8 mouse cellular contexts compared by ENCODE assay signal in genomic region chr2:27246712-27247486, GRCm38 (mm10). TPM values are rescaled to one million over a fixed set of nuclear protein-coding genes. Genes with fewer than 3 reads are reported as not detected.
DNase-seq lines count a peak whose midpoint lies in the region; ATAC-seq and TF ChIP-seq lines count a peak whose summit lies in the region.

No protein-coding gene starts in this region.

- H3K27me3 ChIP-seq in embryonic facial prominence, embryonic 12.5 days = no peaks in the 10 kb centered on the region
- H3K27me3 ChIP-seq in heart, embryonic 10.5 days (ENCODE audit: insufficient read depth, poor library complexity, severe bottlenecking) = peaks cover 8% of the 10 kb centered on the region; the same call in 1 of the 2 replicates
- H3K27me3 ChIP-seq in limb, embryonic 14.5 days (ENCODE audit: control insufficient read depth, insufficient read depth, low read length) = no peaks in the 10 kb centered on the region
- H3K27me3 ChIP-seq in neural tube, embryonic 14.5 days (ENCODE audit: control insufficient read depth, insufficient read depth, low read length) = no peaks in the 10 kb centered on the region

- 0 out of 2 replicates have a peak overlapping the region, but pooled peaks have one; percentile 22 for H3K4me2 ChIP-seq in embryonic facial prominence, embryonic 12.5 days (replicated peaks)
- H3K4me2 ChIP-seq in limb, embryonic 14.5 days (replicated peaks; ENCODE audit: low read depth, low read length, severe bottlenecking) = peak overlapping the region; percentile 40
- peak overlapping the region; percentile 19 for H3K4me2 ChIP-seq in neural tube, embryonic 14.5 days (ENCODE audit: low read depth, low read length)

- H3K36me3 ChIP-seq in embryonic facial prominence, embryonic 12.5 days = no peaks in the 10 kb centered on the region
- no peaks in the 10 kb centered on the region for H3K36me3 ChIP-seq in heart, embryonic 10.5 days
- no peaks in the 10 kb centered on the region for H3K36me3 ChIP-seq in limb, embryonic 14.5 days (ENCODE audit: control insufficient read depth, insufficient read depth, low read length)
- H3K36me3 ChIP-seq in neural tube, embryonic 14.5 days (ENCODE audit: control insufficient read depth, insufficient read depth, low read length) = no peaks in the 10 kb centered on the region

- DNase-seq in cerebellum, postnatal 10 days = peak; percentile 79 to 83
- no peak for DNase-seq in cerebellum, adult 11-12 months
- DNase-seq in heart, embryonic 10.5 days (ENCODE audit: low spot score) = peak; percentile 94
- DNase-seq in kidney, adult 9 months = peak; percentile 98
- DNase-seq in limb, embryonic 14.5 days (ENCODE audit: low spot score) = peak; percentile 89
- DNase-seq in urinary bladder, postnatal 10 days (ENCODE audit: low spot score) = peak; percentile 56

- H3K27ac ChIP-seq in embryonic facial prominence, embryonic 12.5 days = peak overlapping the region; percentile 41; the same call in 1 of the 2 replicates
- H3K27ac ChIP-seq in heart, embryonic 10.5 days = peak overlapping the region; percentile 53
- peak overlapping the region; percentile 40 for H3K27ac ChIP-seq in limb, embryonic 14.5 days (replicated peaks; ENCODE audit: low read depth, low read length)
- H3K27ac ChIP-seq in neural tube, embryonic 14.5 days (ENCODE audit: low read depth, low read length) = no peak overlapping the region

- H3K9me3 ChIP-seq in embryonic facial prominence, embryonic 12.5 days = no peaks in the 10 kb centered on the region
- H3K9me3 ChIP-seq in heart, embryonic 10.5 days = no peaks in the 10 kb centered on the region
- no peaks in the 10 kb centered on the region for H3K9me3 ChIP-seq in limb, embryonic 14.5 days (ENCODE audit: control insufficient read depth, low read length)
- H3K9me3 ChIP-seq in neural tube, embryonic 14.5 days (ENCODE audit: control insufficient read depth, low read length) = no peaks in the 10 kb centered on the region

- no peak for TF ChIP-seq POLR2A in limb, embryonic 14.5 days (IDR thresholded peaks at IDR 0.05; ENCODE audit: borderline replicate concordance, extremely low read depth, insufficient read depth, insufficient read length)

- no peak overlapping the region for H3K9ac ChIP-seq in embryonic facial prominence, embryonic 12.5 days
- H3K9ac ChIP-seq in limb, embryonic 14.5 days (ENCODE audit: low read depth, low read length, severe bottlenecking) = peak overlapping the region; percentile 22
- H3K9ac ChIP-seq in neural tube, embryonic 14.5 days (replicated peaks; ENCODE audit: low read depth, low read length) = no peak overlapping the region

- 42% methylated on average over 7 of the region's 7 CpGs for WGBS in embryonic facial prominence, embryonic 12.5 days
- WGBS in heart, embryonic 10.5 days = 33% methylated on average over 7 of the region's 7 CpGs
- 30% methylated on average over 7 of the region's 7 CpGs for WGBS in limb, embryonic 14.5 days
- WGBS in neural tube, embryonic 14.5 days = 49% methylated on average over 7 of the region's 7 CpGs

- peak; percentile 67 for ATAC-seq in embryonic facial prominence, embryonic 12.5 days (ENCODE audit: insufficient number of reproducible peaks, insufficient read depth, low FRiP score, low TSS enrichment)
- peak; percentile 89 for ATAC-seq in limb, embryonic 14.5 days (ENCODE audit: low FRiP score, low read depth)
- ATAC-seq in neural tube, embryonic 14.5 days (ENCODE audit: low read depth) = peak; percentile 81; the same call in 1 of the 2 replicates

- H3K4me3 ChIP-seq in embryonic facial prominence, embryonic 12.5 days = no peak overlapping the region
- peak overlapping the region; percentile 34 for H3K4me3 ChIP-seq in heart, embryonic 10.5 days
- 0 out of 2 replicates have a peak overlapping the region, but pooled peaks have one; percentile 14 for H3K4me3 ChIP-seq in limb, embryonic 14.5 days (replicated peaks; ENCODE audit: low read length)
- H3K4me3 ChIP-seq in neural tube, embryonic 14.5 days (ENCODE audit: low read depth, low read length) = no peak overlapping the region

- H3K4me1 ChIP-seq in embryonic facial prominence, embryonic 12.5 days = peaks cover 9% of the 10 kb centered on the region
- peaks cover 23% of the 10 kb centered on the region for H3K4me1 ChIP-seq in heart, embryonic 10.5 days
- peaks cover 17% of the 10 kb centered on the region for H3K4me1 ChIP-seq in limb, embryonic 14.5 days (ENCODE audit: control insufficient read depth, insufficient read depth, low read length)
- 0 out of 2 replicates have a peak, but pooled peaks cover 3% of the 10 kb centered on the region for H3K4me1 ChIP-seq in neural tube, embryonic 14.5 days (ENCODE audit: control insufficient read depth, insufficient read depth, low read length)

RNA-seq across cellular contexts. Expression of gene Sardh, which starts 1.2 kb away (rescaled TPM):
- polyA plus RNA-seq in embryonic facial prominence, embryonic 12.5 days (2016; fragmentation: Nextera tagmentation; extraction: Ambion mirVana) = 8.9 and 9.6 TPM in 2 replicates
- polyA plus RNA-seq in heart, embryonic 10.5 days (2016; fragmentation: Nextera tagmentation; extraction: Ambion mirVana) = 11.8 and 13.4 TPM in 2 replicates
- 9.9 and 10.9 TPM in 2 replicates for polyA plus RNA-seq in limb, embryonic 14.5 days (2012; rRNA removed)
- polyA plus RNA-seq in limb, embryonic 14.5 days (2014; fragmentation: Nextera tagmentation; extraction: Ambion mirVana) = 8.7 and 11.0 TPM in 2 replicates
- polyA plus RNA-seq in neural tube, embryonic 14.5 days (2014; fragmentation: Nextera tagmentation; extraction: Ambion mirVana) = 3.6 and 5.3 TPM in 2 replicates

Comparison
In these comparisons a context has a peak if more than half of its experiments do, and no peak if none do; other contexts are left out.
1. H3K4me3 ChIP-seq: peak in heart, embryonic 10.5 days (single experiment) and limb, embryonic 14.5 days (single experiment); none in embryonic facial prominence, embryonic 12.5 days (single experiment) and neural tube, embryonic 14.5 days (single experiment).
2. Peak in every context shown above with its lines, with median percentiles within 50 percentile points of each other: ATAC-seq and H3K4me2 ChIP-seq.